Mouse (Mus musculus) lung, adult 18-20 months (tissue): ENCODE results near the gene Ddr2.

Experiments used
- DNase-seq, 2 experiments: peaks; one replicate each; pipeline ENCODE4 v3.0.0; 2022; ENCODE audit warnings: mixed read lengths in 2 of 2

The Ddr2 gene

GRCm38 (mm10) chr1:169939345-169939744 lies 171.2 kb downstream of the Ddr2 start:
- DNase-seq, result no peak

- peak in 1 of 2 experiments; percentile 42 for DNase-seq
These were observed 176.4 kb downstream of the Ddr2 start for GRCm38 (mm10) chr1:169934005-169934725.

GRCm38 (mm10) chr1:169932122-169932746 lies 178.3 kb downstream of the Ddr2 start:
- DNase-seq, result peak in 1 of 2 experiments; percentile 33

- no peak for DNase-seq
These were observed 178.9 kb downstream of the Ddr2 start for GRCm38 (mm10) chr1:169931698-169932097.

GRCm38 (mm10) chr1:169928454-169928971 lies 182.0 kb downstream of the Ddr2 start, which contains the start of gene Ccdc190:
Ccdc190 (plus strand) TSS chr1:169928648.
- DNase-seq, result peak; percentile 20 to 33

GRCm38 (mm10) chr1:169927753-169928369 lies 182.7 kb downstream of the Ddr2 start:
- DNase-seq, result no peak

GRCm38 (mm10) chr1:169924567-169924966 lies 186.0 kb downstream of the Ddr2 start:
- no peak for DNase-seq
